20 mouse cellular contexts compared by ENCODE assay signal in genomic region chr2:172864566-172864965, GRCm38 (mm10).
DNase-seq lines count a peak whose midpoint lies in the region; ATAC-seq and TF ChIP-seq lines count a peak whose summit lies in the region.
"Had no signal": no experiment of that assay in that cellular context is flagged by ENCODE, and none has a peak within 500 bp of the region (broad histone marks: within the 10 kb centered on the region; RNA-seq: fewer than 3 reads in every experiment).

No protein-coding gene starts in this region.

- 86% methylated on average over 6 of the region's 7 CpGs for WGBS in heart, embryonic 10.5 days
- WGBS in heart, adult 2 months, result 96% methylated on average over 6 of the region's 7 CpGs
- 91% methylated on average over 7 of the region's 7 CpGs for WGBS in thymus, adult 2 months
- 95% methylated on average over 7 of the region's 7 CpGs for WGBS in stomach, postnatal 0 days
- WGBS in neural tube, embryonic 15.5 days, result 88% methylated on average over 7 of the region's 7 CpGs

- no peak for TF ChIP-seq CTCF in heart, adult 2 months (IDR thresholded peaks at IDR 0.05)
- TF ChIP-seq CTCF in layer of hippocampus, adult 2 months (conservative IDR thresholded peaks at IDR 0.05), result peak; percentile 39
- TF ChIP-seq CTCF in thymus, adult 2 months (IDR thresholded peaks at IDR 0.05; ENCODE audit: borderline replicate concordance, control insufficient read depth, extremely low read depth, insufficient read depth, low read length, poor library complexity), result no peak
- TF ChIP-seq CTCF in stomach, postnatal 0 days (IDR thresholded peaks at IDR 0.05; ENCODE audit: low read depth), result peak; percentile 46; the same call in 1 of the 2 replicates

- H3K4me2 ChIP-seq in stomach, postnatal 0 days (replicated peaks; ENCODE audit: low read depth), result no peak overlapping the region
- H3K4me2 ChIP-seq in neural tube, embryonic 15.5 days, result no peak overlapping the region
- H3K4me2 ChIP-seq: heart, embryonic 11.5 days; hindbrain, embryonic 12.5 days; limb, embryonic 13.5 days; midbrain, embryonic 11.5 days had no signal

- DNase-seq in heart, embryonic 10.5 days (ENCODE audit: low spot score), result no peak
- DNase-seq in heart, adult 2 months, result no peak
- DNase-seq in layer of hippocampus, adult 2 months (ENCODE audit: low spot score in 2 of 2), result no peak
- DNase-seq in layer of hippocampus, adult 11-12 months (ENCODE audit: low spot score), result no peak
- peak; percentile 32 for DNase-seq in thymus, postnatal 4 days
- DNase-seq in thymus, adult 2 months, result no peak
- no peak for DNase-seq in stomach, postnatal 0 days (ENCODE audit: low spot score)
- DNase-seq: B cell, adult 2 months; cerebellum, postnatal 10 days; kidney, adult 18-20 months; thymus, adult 18-20 months had no signal

- no peak for ATAC-seq in stomach, postnatal 0 days (ENCODE audit: low FRiP score, low TSS enrichment)
- ATAC-seq in neural tube, embryonic 15.5 days (ENCODE audit: low FRiP score), result no peak
- ATAC-seq: activated CD4-positive, CD25-positive, alpha-beta regulatory T cell, adult 4 months; forebrain, embryonic 14.5 days had no signal

- H3K79me2 ChIP-seq in heart, adult 2 months (replicated peaks; ENCODE audit: control insufficient read depth, insufficient read depth, low read length), result no peaks in the 10 kb centered on the region

- H3K4me3 ChIP-seq in heart, embryonic 10.5 days, result no peak overlapping the region
- no peak overlapping the region for H3K4me3 ChIP-seq in heart, adult 2 months
- no peak overlapping the region for H3K4me3 ChIP-seq in layer of hippocampus, adult 2 months
- no peak overlapping the region for H3K4me3 ChIP-seq in thymus, adult 2 months (ENCODE audit: control insufficient read depth, insufficient read depth, low read length)
- H3K4me3 ChIP-seq in stomach, postnatal 0 days (ENCODE audit: low read depth, low read length), result no peak overlapping the region
- no peak overlapping the region for H3K4me3 ChIP-seq in neural tube, embryonic 15.5 days (replicated peaks)
- H3K4me3 ChIP-seq: hindbrain, embryonic 12.5 days; left cerebral cortex, adult 2 months; limb, embryonic 13.5 days; myocyte had no signal

- H3K27me3 ChIP-seq in heart, embryonic 10.5 days (ENCODE audit: insufficient read depth, poor library complexity, severe bottlenecking), result no peaks in the 10 kb centered on the region
- no peaks in the 10 kb centered on the region for H3K27me3 ChIP-seq in heart, adult 2 months (ENCODE audit: control insufficient read depth, insufficient read depth, low read length)
- no peaks in the 10 kb centered on the region for H3K27me3 ChIP-seq in thymus, adult 2 months (ENCODE audit: control insufficient read depth, insufficient read depth, low read length)
- no peaks in the 10 kb centered on the region; the same call in 1 of the 2 replicates for H3K27me3 ChIP-seq in stomach, postnatal 0 days (ENCODE audit: control insufficient read depth, insufficient read depth, low read length)
- H3K27me3 ChIP-seq in neural tube, embryonic 15.5 days (replicated peaks), result 0 out of 2 replicates have a peak, but pooled peaks cover 2% of the 10 kb centered on the region

- H3K9me3 ChIP-seq in heart, embryonic 10.5 days, result no peaks in the 10 kb centered on the region
- H3K9me3 ChIP-seq in stomach, postnatal 0 days (ENCODE audit: control insufficient read depth, low read length), result no peaks in the 10 kb centered on the region
- H3K9me3 ChIP-seq in neural tube, embryonic 15.5 days (replicated peaks), result no peaks in the 10 kb centered on the region
- H3K9me3 ChIP-seq: hindbrain, embryonic 12.5 days had no signal

- intact Hi-C loops in heart, adult 2 months (cut with DNase I), result no loop called here

- peak overlapping the region; percentile 78 for H3K27ac ChIP-seq in heart, embryonic 10.5 days
- H3K27ac ChIP-seq in heart, adult 2 months, result no peak overlapping the region
- H3K27ac ChIP-seq in layer of hippocampus, adult 2 months, result no peak overlapping the region
- H3K27ac ChIP-seq in thymus, adult 2 months (ENCODE audit: control insufficient read depth, insufficient read depth, low read length), result no peak overlapping the region
- no peak overlapping the region for H3K27ac ChIP-seq in stomach, postnatal 0 days (replicated peaks)
- no peak overlapping the region for H3K27ac ChIP-seq in neural tube, embryonic 15.5 days (replicated peaks)
- H3K27ac ChIP-seq: hindbrain, embryonic 12.5 days; left cerebral cortex, adult 2 months; limb, embryonic 13.5 days had no signal

- H3K9ac ChIP-seq in heart, adult 2 months (ENCODE audit: low read depth, low read length), result no peak overlapping the region
- no peak overlapping the region for H3K9ac ChIP-seq in stomach, postnatal 0 days (ENCODE audit: low read length)
- H3K9ac ChIP-seq in neural tube, embryonic 15.5 days (replicated peaks), result no peak overlapping the region
- H3K9ac ChIP-seq: hindbrain, embryonic 12.5 days; limb, embryonic 13.5 days had no signal

- peaks cover 75% of the 10 kb centered on the region for H3K4me1 ChIP-seq in heart, embryonic 10.5 days
- peaks cover 1% of the 10 kb centered on the region for H3K4me1 ChIP-seq in heart, adult 2 months (ENCODE audit: control insufficient read depth, insufficient read depth, low read length)
- peaks cover 6% of the 10 kb centered on the region; the same call in 1 of the 2 replicates for H3K4me1 ChIP-seq in thymus, adult 2 months (replicated peaks; ENCODE audit: control insufficient read depth, insufficient read depth, low read length)
- H3K4me1 ChIP-seq in stomach, postnatal 0 days (replicated peaks; ENCODE audit: control insufficient read depth, insufficient read depth), result peaks cover 5% of the 10 kb centered on the region; the same call in 1 of the 2 replicates
- peaks cover 17% of the 10 kb centered on the region for H3K4me1 ChIP-seq in neural tube, embryonic 15.5 days

- peaks cover 26% of the 10 kb centered on the region for H3K36me3 ChIP-seq in heart, embryonic 10.5 days
- no peaks in the 10 kb centered on the region for H3K36me3 ChIP-seq in heart, adult 2 months (ENCODE audit: control insufficient read depth, insufficient read depth, low read length)
- no peaks in the 10 kb centered on the region for H3K36me3 ChIP-seq in thymus, adult 2 months (ENCODE audit: control insufficient read depth, insufficient read depth, low read length)
- H3K36me3 ChIP-seq in stomach, postnatal 0 days (ENCODE audit: control insufficient read depth, insufficient read depth, low read length), result no peaks in the 10 kb centered on the region
- H3K36me3 ChIP-seq in neural tube, embryonic 15.5 days, result no peaks in the 10 kb centered on the region

- no peak for TF ChIP-seq EP300 in heart, adult 2 months (IDR thresholded peaks at IDR 0.05; ENCODE audit: insufficient read depth, low read depth, low read length)
- TF ChIP-seq EP300 in stomach, postnatal 0 days (optimal IDR thresholded peaks at IDR 0.05), result no peak

- no peak for TF ChIP-seq POLR2A in heart, adult 2 months (IDR thresholded peaks at IDR 0.05; ENCODE audit: insufficient read depth, low read depth, low read length)
- TF ChIP-seq POLR2A in thymus, adult 2 months (IDR thresholded peaks at IDR 0.05; ENCODE audit: control insufficient read depth, extremely low read depth, insufficient read depth, low read length, poor library complexity), result no peak

Comparison
In these comparisons a context has a peak if more than half of its experiments do, and no peak if none do; other contexts are left out.
1. CTCF ChIP-seq: peak in layer of hippocampus, adult 2 months (single experiment) and stomach, postnatal 0 days (single experiment); none in heart, adult 2 months (single experiment) and thymus, adult 2 months (single experiment).